Mouse (Mus musculus): Measurements from ENCODE around the gene Zfp345. TPM values are rescaled to one million over a fixed set of nuclear protein-coding genes. Genes with fewer than 3 reads are reported as not detected.
"Not testable (repeated sequence)": the region's sequence is repeated elsewhere in the genome, so short reads cannot be mapped to it uniquely, and the experiment has no call there.

Zfp345 gene
- under 1 TPM in 1 of 2 experiments, not detected in 1; 0.26 TPM for total RNA-seq (2021)
- long read RNA-seq, experiment 1 = 0 reads
- long read RNA-seq, experiment 2 = 0 reads

DNA sequence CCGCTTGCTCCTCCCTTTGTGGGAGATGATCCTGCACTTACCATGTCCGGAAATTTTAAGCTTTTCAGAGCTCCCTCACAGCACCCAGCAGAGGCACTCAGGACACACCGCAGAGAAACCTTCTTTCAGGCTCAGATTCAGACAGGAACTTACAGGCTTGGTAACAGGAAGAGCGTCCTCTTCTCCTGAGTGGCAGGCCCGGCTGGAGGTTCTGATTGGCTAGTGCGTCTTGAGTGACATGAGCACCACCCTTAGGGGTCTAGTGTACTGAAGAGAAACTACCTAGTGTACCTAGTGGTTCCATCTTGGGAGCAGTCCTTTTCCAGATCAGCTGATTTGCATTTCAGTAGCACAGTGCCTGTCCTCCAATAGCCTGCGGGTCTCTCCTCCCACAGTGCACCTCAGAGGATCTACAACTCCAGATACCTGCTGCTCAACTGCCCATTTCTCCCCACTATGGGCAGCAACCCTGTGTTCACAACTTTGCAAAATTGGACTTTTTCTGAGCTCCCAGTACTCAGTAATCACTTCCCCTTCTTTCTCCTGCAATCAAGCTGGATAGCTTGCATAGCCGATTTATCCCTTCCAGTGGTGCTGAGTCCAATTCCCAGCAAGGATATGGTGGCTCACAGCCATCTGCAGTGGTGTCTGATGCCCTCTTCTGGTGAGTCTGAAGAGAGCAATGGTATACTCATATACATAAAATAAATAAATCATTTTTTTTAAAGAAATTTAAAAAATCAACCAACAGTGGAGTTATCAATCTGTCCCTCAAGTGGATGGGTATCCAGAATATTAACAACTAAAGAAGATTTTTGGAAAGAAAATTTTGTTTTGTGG, at the start of gene Zfp345:
Gene Zfp345 (minus strand): TSS at position 153 of the 840 bp plus-strand sequence.
- not testable (repeated sequence) for DNase-seq (ENCODE audit: low spot score in 2 of 2); H3K27ac ChIP-seq; H3K4me3 ChIP-seq
- TF ChIP-seq CTCF (conservative IDR thresholded peaks at IDR 0.05) = peak; percentile 48

DNA sequence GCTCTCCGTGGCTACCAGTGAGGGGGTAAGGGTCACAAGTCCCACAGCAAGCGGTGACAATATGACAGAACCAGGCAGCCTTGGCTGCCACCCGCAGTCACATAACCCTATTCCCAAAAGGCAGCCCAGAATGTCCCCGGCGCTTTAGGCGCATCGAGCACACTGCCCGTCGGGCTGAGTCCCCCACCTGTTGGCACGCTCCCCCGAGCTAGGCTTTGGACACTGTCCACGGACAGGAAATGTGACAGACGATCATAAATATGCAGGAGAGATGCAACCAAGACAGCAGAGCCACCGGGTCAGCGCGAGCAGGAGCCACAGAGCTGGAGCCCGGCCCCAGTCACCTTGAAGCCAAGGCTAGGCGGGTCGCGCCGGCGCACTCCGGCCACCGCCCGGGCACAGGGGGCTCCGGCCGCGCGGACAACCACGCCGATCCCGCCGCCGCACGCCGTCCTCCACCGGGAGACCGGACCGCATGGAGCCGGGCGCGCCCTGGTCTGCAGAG, 40.9 kb upstream of the Zfp345 start:
- H3K4me3 ChIP-seq = no peak overlapping the region
- no peak for TF ChIP-seq CTCF (conservative IDR thresholded peaks at IDR 0.05)
- no peak for DNase-seq (ENCODE audit: low spot score in 2 of 2)
- no peak overlapping the region for H3K27ac ChIP-seq

DNA sequence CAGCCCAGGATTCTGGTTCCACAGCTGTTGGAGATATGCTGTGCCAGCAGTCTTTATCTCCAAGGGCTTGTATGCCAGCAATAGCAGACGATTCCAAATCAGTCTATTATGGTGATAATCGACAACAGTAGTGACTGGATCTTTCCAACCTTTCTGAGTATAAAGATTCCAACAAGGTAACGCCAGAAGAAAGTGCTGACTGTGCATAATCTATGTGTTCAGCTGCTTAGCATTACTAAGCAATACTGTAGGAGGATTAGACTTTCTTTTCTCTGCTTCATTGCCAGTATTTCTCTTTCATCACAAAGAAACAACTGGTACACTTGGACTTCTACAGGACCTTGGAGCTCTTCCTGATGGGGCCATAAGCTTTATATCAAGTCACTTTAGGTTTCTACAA, 27.9 kb upstream of the Zfp345 start:
- TF ChIP-seq CTCF (conservative IDR thresholded peaks at IDR 0.05) = no peak
- Histone ChIP-seq H3K4me3 (no peak overlapping the region), H3K27ac (no peak overlapping the region)
- no peak for DNase-seq (ENCODE audit: low spot score in 2 of 2)

DNA sequence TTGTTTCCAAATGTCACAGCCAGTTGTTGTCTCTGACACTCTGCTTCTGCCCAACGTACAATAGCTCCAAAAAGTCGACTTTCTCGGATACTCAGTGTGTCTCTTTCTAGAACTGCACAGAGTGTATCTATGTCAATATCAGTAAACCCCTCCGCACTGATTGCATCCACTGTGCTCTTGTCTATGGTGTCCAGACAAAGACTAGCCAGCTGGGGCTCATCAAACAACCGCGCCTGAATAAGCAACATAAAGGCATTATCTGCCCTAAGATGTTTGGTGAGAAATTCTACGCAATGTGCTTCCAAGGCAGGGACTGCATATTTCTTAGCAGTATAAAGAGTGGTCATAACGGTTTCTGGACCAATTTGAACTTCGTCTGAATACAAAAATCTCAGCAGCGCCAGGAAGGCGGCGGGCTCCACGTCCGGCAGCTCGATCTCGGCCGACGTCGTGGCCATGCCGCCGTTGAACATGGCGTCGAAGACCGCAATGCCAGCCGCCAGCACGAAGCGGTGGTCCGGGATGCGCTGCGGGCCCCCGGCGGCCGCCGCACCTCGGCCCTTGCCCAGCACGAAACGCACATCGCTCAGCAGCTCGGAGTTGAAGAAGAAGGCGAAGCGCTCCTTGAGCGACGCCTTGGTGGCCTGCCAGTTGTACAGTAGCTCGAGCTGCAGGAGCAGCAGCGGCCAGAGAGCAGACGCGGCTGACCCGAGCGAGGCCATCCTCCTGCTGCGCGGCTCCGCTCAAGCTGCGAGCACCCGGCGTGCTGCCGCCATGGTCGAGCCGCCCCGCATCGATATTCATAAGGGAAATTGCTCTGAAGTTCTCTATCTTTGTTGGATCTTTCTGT, 15.5 kb upstream of the Zfp345 start:
- not testable (repeated sequence) for H3K4me3 ChIP-seq; DNase-seq (ENCODE audit: low spot score in 2 of 2); H3K27ac ChIP-seq

DNA sequence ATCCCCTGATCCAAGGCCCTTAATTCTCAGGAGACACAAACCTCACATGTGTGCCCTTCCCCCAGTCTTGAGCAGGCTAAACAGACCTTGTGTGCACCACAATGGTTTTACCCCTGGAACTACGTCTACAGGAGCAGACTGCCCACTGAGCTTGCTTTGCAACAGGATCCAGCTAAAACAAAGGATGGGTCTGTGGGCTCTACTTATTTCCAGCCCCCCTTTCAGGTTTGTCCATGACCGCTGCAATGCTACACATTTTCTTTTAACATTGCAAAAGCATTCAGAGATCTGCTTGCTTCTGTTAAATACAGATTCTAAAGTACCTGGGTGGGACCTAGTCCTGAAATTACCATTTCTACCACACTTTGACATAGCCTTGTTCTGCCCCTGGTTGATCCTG, 8.1 kb upstream of the Zfp345 start:
- DNase-seq (ENCODE audit: low spot score in 2 of 2) = no peak
- Histone ChIP-seq H3K4me3 (no peak overlapping the region), H3K27ac (no peak overlapping the region)
- no peak for TF ChIP-seq CTCF (conservative IDR thresholded peaks at IDR 0.05)

DNA sequence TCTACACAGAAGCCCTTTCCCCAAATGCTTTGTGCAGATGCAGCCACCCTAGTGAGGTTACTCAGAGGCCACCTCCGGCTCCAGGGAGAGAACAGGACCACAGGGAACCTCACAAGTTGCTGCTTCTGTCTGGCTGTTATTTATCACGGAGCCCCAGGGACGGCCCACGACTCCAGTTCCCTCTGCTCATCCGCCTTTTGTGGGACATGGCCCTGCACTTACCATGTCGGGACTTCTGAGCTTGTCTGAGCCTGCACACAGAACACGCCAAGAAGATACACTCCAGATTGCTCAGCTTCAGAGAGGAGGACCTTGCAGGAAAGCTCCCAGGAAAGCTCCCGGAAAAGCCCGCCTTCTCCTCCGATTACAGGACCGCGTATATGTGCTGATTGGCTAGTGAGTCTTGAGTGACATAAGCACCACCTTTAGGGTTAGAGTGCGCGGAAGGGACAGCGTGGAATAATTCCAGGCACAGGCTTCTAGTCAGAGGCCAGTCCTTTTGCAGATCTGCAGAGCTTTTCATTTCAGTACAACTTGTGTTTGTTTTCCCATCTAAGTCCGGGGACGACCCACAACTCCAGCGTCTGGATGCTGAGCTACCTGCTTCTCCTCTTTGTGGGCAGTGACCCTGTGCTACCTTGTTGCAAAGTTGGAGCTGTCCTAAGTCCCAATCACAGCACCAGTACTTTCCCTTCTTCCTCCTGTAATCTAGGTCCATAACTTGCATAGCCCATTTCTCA, 33.5 kb downstream of the Zfp345 start, which contains the start of gene Zfp442:
Gene Zfp442 (minus strand): TSS at position 307 of the 740 bp plus-strand sequence.
- peak; percentile 56 to 70 for DNase-seq (ENCODE audit: low spot score in 2 of 2)
- peak within 1 kb of the TSS; percentile 65 for H3K4me3 ChIP-seq
- H3K27ac ChIP-seq = peak within 1 kb of the TSS; percentile 73

DNA sequence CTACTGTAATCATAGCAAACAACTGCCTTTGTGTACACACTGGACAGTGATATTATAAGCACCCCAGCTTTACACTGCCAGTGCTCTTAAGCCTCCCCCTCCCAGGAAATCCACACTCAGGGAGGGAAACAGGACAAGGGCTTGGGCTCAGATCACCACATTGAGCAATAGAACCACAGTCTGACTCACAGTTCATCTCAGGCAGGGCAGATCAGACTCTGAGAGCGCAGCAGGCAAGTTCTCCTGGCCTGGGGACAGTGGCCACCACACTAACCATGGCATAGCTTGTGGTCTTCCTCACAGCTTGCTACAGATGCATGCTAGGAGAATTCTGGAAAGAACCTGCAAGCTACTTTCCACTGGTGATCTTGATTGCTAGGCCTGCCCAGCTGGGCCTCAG, 45.8 kb downstream of the Zfp345 start:
- not testable (repeated sequence) for H3K4me3 ChIP-seq; H3K27ac ChIP-seq; DNase-seq (ENCODE audit: low spot score in 2 of 2)

Other genes with a start within 250 kb of the Zfp345 start
- 1 to 10 TPM; 5.5 to 5.7 TPM for gene Gm21994, start 229.5 kb downstream of the Zfp345 start, total RNA-seq (2021)
- gene Gm14124, start 227.6 kb downstream of the Zfp345 start, total RNA-seq (2021) = under 1 TPM; 0.15 to 0.18 TPM
- 1 to 10 TPM; 3.2 to 3.3 TPM for gene Gm10130, start 161.4 kb downstream of the Zfp345 start, total RNA-seq (2021)
- gene 3300002I08Rik, start 122.3 kb downstream of the Zfp345 start, total RNA-seq (2021) = 1 to 10 TPM; 8.9 to 9.5 TPM
- gene Zfp442, start 33.6 kb downstream of the Zfp345 start, total RNA-seq (2021) = 1 to 10 TPM; 8.1 to 9.4 TPM
- gene Cst7, start 85.3 kb upstream of the Zfp345 start, total RNA-seq (2021) = under 1 TPM in 1 of 2 experiments, not detected in 1; 0.38 TPM
- 10 to 100 TPM; 56.7 to 57.2 TPM for gene Apmap, start 123.5 kb upstream of the Zfp345 start, total RNA-seq (2021)
- 10 to 100 TPM; 26.4 to 26.8 TPM for gene Acss1, start 183.4 kb upstream of the Zfp345 start, total RNA-seq (2021)
- gene Vsx1, start 204.3 kb upstream of the Zfp345 start, total RNA-seq (2021) = under 1 TPM in 1 of 2 experiments, not detected in 1; 0.12 TPM

Data from layer of hippocampus, adult 2 months (tissue).